Mouse (Mus musculus): Measurements from ENCODE around the gene Pcmt1.

Gene Pcmt1

GRCm38 (mm10) chr10:7590792-7591191, 90.1 kb downstream of the Pcmt1 start:
- in situ Hi-C loops (cut with MboI, MseI) = loop anchor here in 1 of 2 experiments (25.0 kb wide), 2 partner anchors 603 to 703 kb away; no protein-coding TSS in a partner anchor

- in situ Hi-C loops (cut with MboI, MseI) = loop anchor here in 1 of 2 experiments (25.0 kb wide), 2 partner anchors 603 to 703 kb away; no protein-coding TSS in a partner anchor
Measured at GRCm38 (mm10) chr10:7590234-7590689, 90.7 kb downstream of the Pcmt1 start.

GRCm38 (mm10) chr10:7589592-7590233, 91.2 kb downstream of the Pcmt1 start, which contains the start of gene Lrp11:
Gene Lrp11, plus strand, starts transcription at chr10:7589800.
- in situ Hi-C loops (cut with MboI, MseI) = loop anchor here (5.0 to 25.0 kb wide), 4 partner anchors 362 to 702 kb away; partner anchors contain the start of gene Cnksr3 (in 1 of the 2)

- in situ Hi-C loops (cut with MboI, MseI) = loop anchor here (5.0 to 25.0 kb wide), 4 partner anchors 359 to 699 kb away; partner anchors contain the start of gene Cnksr3 (in 1 of the 2)
Measured at GRCm38 (mm10) chr10:7586771-7587170, 94.2 kb downstream of the Pcmt1 start.

- in situ Hi-C loops (cut with MboI, MseI) = loop anchor here in 1 of 2 experiments (25.0 kb wide), 2 partner anchors 596 to 696 kb away; no protein-coding TSS in a partner anchor
Measured at GRCm38 (mm10) chr10:7582891-7583557, 97.9 kb downstream of the Pcmt1 start.

GRCm38 (mm10) chr10:7582157-7582890, 98.6 kb downstream of the Pcmt1 start:
- in situ Hi-C loops (cut with MboI, MseI) = loop anchor here in 1 of 2 experiments (25.0 kb wide), 2 partner anchors 595 to 695 kb away; no protein-coding TSS in a partner anchor

- in situ Hi-C loops (cut with MboI, MseI) = loop anchor here in 1 of 2 experiments (25.0 kb wide), 2 partner anchors 594 to 694 kb away; no protein-coding TSS in a partner anchor
Measured at GRCm38 (mm10) chr10:7581401-7581800, 99.5 kb downstream of the Pcmt1 start.
